Mouse (Mus musculus) adrenal gland, adult 2 months (tissue): ENCODE data around the gene Ceacam19. TPM values are rescaled to one million over a fixed set of nuclear protein-coding genes. Genes with fewer than 3 reads are reported as not detected.
A peak's percentile ranks its signal among the peaks of the same experiment; 100 is the strongest.

Source experiments
- DNase-seq: peaks from one replicate; pipeline ENCODE4 v3.0.0; 2021
- polyA plus RNA-seq: library from polyadenylated mRNA; depleted of rRNA; stranded (reverse); fragments of >200 nt; gene quantifications from 2 replicates; pipeline ENCODE4 v1.2.3, GENCODE M21; 2012; rRNA removed
- total RNA-seq, 2 experiments: library from RNA; stranded (reverse); gene quantifications; 2 replicates each; pipeline ENCODE4 v1.2.3; 2021

The Ceacam19 gene
- total and polyA plus RNA-seq, 3 experiments: not detected

- no peak for DNase-seq
Observed at GRCm38 (mm10) chr7:19840936-19841335, 46.8 kb downstream of the Ceacam19 start.

DNA sequence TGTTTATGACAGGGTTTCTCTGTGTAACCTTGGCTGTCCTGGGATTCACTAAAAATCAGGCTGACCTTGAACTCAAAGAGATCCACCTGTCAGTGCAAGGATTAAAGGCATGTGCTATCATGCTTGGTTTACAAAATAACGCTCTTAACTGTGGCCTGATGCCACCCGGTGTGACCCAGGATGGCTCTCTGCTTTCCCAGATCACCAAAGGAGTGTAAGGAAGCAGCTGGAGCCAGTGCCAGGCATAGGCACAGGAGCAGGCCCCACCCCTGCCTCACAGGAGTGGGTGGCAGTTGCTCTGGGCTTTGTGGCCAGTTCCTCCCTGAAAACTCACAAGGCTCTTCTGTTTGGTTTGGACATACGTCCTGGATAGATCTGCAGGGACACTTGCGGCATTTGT lies 47.4 kb downstream of the Ceacam19 start:
- DNase-seq: no peak

- DNase-seq: peak; percentile 73
Observed at GRCm38 (mm10) chr7:19836843-19837242, 50.9 kb downstream of the Ceacam19 start.

DNA sequence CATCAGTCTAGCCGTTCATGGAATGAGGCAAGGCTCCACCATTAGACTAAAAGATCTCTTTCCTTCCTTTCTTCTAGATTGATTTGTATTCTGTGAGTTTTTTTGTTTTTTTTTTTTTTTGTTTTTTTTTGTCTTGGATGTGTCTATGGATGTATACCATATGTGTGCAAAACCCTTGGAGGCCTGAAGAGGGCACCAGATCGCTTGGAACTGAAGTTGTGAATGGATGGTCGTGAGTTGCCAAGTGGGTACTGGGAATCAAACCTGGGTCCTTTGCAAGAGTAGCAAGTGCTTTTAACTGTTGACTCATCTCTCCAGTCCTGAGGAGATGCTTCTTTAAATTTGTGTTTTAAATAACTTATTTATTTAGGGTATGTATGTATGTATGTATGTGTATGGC lies 53.7 kb downstream of the Ceacam19 start:
- no peak for DNase-seq

- peak; percentile 83 for DNase-seq
Observed at GRCm38 (mm10) chr7:19831837-19832236, 55.9 kb downstream of the Ceacam19 start.

DNA sequence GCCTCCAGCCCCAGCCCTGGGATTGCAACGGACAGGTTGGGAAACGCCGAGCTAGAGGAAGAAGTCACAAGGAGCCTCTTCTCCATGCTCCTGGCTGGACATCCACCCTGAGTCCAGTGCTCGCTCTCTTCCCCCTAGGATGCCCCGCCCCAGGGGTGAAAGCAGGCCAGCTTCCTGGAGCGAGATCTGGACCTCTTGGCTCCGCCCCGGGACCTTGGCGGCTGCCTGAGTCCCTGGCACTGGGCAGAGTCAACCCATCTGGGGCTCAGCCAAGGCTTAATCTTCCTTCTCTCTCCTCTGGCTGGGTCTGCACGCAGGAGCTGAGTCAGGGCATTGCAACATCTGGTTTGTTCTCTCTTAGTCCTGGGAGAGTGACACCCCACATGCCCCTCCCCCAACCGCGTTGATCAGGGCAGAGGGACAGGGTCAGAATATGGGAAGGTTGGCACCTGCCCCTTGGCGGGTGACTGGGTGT lies 57.0 kb downstream of the Ceacam19 start:
- DNase-seq: peak; percentile 99

GRCm38 (mm10) chr7:19829694-19830093 lies 58.1 kb downstream of the Ceacam19 start:
- no peak for DNase-seq

DNA sequence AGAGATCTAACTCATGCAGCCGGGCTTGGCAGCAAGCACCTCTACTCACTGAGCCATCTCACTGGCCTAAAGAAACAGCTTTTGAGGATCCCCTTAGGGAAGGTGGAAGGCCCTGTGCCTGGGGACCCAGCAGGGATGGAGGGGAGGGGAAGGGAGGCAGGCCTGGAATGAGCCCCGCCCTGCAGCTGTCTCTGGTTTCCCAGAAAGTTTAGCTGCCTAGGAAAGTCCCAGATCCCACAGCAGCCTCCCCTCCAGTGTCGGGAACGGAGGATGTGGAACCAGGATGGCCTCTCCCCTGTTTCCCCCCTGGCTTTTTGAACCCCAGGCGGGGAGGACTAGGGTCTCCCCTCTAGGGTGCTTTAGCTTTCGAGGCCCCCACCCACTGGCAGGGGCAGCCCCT lies 61.0 kb downstream of the Ceacam19 start:
- DNase-seq: no peak

Other genes with a start within 250 kb of the Ceacam19 start
- 100 to 1,000 TPM; 151 to 152 TPM for gene Clptm1, start 222.9 kb downstream of the Ceacam19 start, total RNA-seq
- gene Clptm1, start 222.9 kb downstream of the Ceacam19 start, polyA plus RNA-seq: 157 and 178 TPM in 2 replicates
- gene Apoc2, start 210.0 kb downstream of the Ceacam19 start, total RNA-seq: 1 to 10 TPM in 1 of 2 experiments, not detected in 1; 3.1 TPM
- 0.28 TPM in 1 of 2 replicates, not detected in the other for gene Apoc2, start 210.0 kb downstream of the Ceacam19 start, polyA plus RNA-seq
- gene Gm44805, start 206.5 kb downstream of the Ceacam19 start, total RNA-seq: 1 to 10 TPM; 1.5 to 1.9 TPM
- gene Gm44805, start 206.5 kb downstream of the Ceacam19 start, polyA plus RNA-seq: 2.3 and 4.1 TPM in 2 replicates
- gene Apoc4, start 206.5 kb downstream of the Ceacam19 start, total RNA-seq: 100 to 1,000 TPM in 1 of 2 experiments, 10 to 100 TPM in 1; 40.7 to 204 TPM
- 95.0 and 181 TPM in 2 replicates for gene Apoc4, start 206.5 kb downstream of the Ceacam19 start, polyA plus RNA-seq
- gene Apoc1, start 195.3 kb downstream of the Ceacam19 start, total RNA-seq: 1,000 to 10,000 TPM in 1 of 2 experiments, 100 to 1,000 TPM in 1; 204 to 1,066 TPM
- gene Apoc1, start 195.3 kb downstream of the Ceacam19 start, polyA plus RNA-seq: 76.5 and 212 TPM in 2 replicates
- gene Apoe, start 188.8 kb downstream of the Ceacam19 start, total RNA-seq: 1,000 to 10,000 TPM; 1,105 to 1,118 TPM
- 1,670 and 1,938 TPM in 2 replicates for gene Apoe, start 188.8 kb downstream of the Ceacam19 start, polyA plus RNA-seq
- gene Tomm40, start 172.5 kb downstream of the Ceacam19 start, total RNA-seq: 100 to 1,000 TPM; 115 to 143 TPM
- gene Tomm40, start 172.5 kb downstream of the Ceacam19 start, polyA plus RNA-seq: 164 and 165 TPM in 2 replicates
- gene Nectin2, start 137.5 kb downstream of the Ceacam19 start, total RNA-seq: 10 to 100 TPM; 76.9 to 98.1 TPM
- gene Nectin2, start 137.5 kb downstream of the Ceacam19 start, polyA plus RNA-seq: 138 and 165 TPM in 2 replicates
- 10 to 100 TPM; 35.9 to 61.1 TPM for gene Bcam, start 116.9 kb downstream of the Ceacam19 start, total RNA-seq
- 103 and 108 TPM in 2 replicates for gene Bcam, start 116.9 kb downstream of the Ceacam19 start, polyA plus RNA-seq
- not detected for gene Cblc, start 91.2 kb downstream of the Ceacam19 start, total RNA-seq
- gene Cblc, start 91.2 kb downstream of the Ceacam19 start, polyA plus RNA-seq: 0.60 TPM in 1 of 2 replicates, not detected in the other
- gene Bcl3, start 65.2 kb downstream of the Ceacam19 start, total RNA-seq: 10 to 100 TPM; 26.7 to 34.1 TPM
- 155 and 161 TPM in 2 replicates for gene Bcl3, start 65.2 kb downstream of the Ceacam19 start, polyA plus RNA-seq
- gene Gm19345, start 36.0 kb downstream of the Ceacam19 start, total RNA-seq: under 1 TPM in 1 of 2 experiments, not detected in 1; 0.86 TPM
- gene Gm19345, start 36.0 kb downstream of the Ceacam19 start, polyA plus RNA-seq: 0.71 and 1.3 TPM in 2 replicates
- gene Ceacam16, start 26.7 kb downstream of the Ceacam19 start, total RNA-seq: not detected
- 0.52 and 0.55 TPM in 2 replicates for gene Ceacam16, start 26.7 kb downstream of the Ceacam19 start, polyA plus RNA-seq
- gene Pvr, start 33.2 kb upstream of the Ceacam19 start, total RNA-seq: 10 to 100 TPM; 20.3 to 36.5 TPM
- 9.6 and 12.0 TPM in 2 replicates for gene Pvr, start 33.2 kb upstream of the Ceacam19 start, polyA plus RNA-seq
- not detected for gene Igsf23, start 62.8 kb upstream of the Ceacam19 start, total RNA-seq
- gene Igsf23, start 62.8 kb upstream of the Ceacam19 start, polyA plus RNA-seq: 0.12 TPM in 1 of 2 replicates, not detected in the other
- gene Ceacam20, start 77.4 kb upstream of the Ceacam19 start, total RNA-seq: not detected
- 0.03 TPM in 1 of 2 replicates, not detected in the other for gene Ceacam20, start 77.4 kb upstream of the Ceacam19 start, polyA plus RNA-seq
- gene Nlrp9b, start 103.5 kb upstream of the Ceacam19 start, total RNA-seq: not detected
- gene Nlrp9b, start 103.5 kb upstream of the Ceacam19 start, polyA plus RNA-seq: not detected in 2 replicates
- gene Vmn1r91, start 211.7 kb upstream of the Ceacam19 start, total RNA-seq: not detected
- not detected in 2 replicates for gene Vmn1r91, start 211.7 kb upstream of the Ceacam19 start, polyA plus RNA-seq
- gene Gm16442, start 234.6 kb upstream of the Ceacam19 start, total RNA-seq: not detected
- gene Gm16442, start 234.6 kb upstream of the Ceacam19 start, polyA plus RNA-seq: not detected in 2 replicates